ENCODE assay signal across 7 mouse cellular contexts in genomic region chr2:84716423-84717355, GRCm38 (mm10). TPM values are rescaled to one million over a fixed set of nuclear protein-coding genes. Genes with fewer than 3 reads are reported as not detected.
DNase-seq lines count a peak whose midpoint lies in the region; ATAC-seq and TF ChIP-seq lines count a peak whose summit lies in the region.

No protein-coding gene starts in this region.

- no peak for TF ChIP-seq POLR2A in thymus, adult 2 months (IDR thresholded peaks at IDR 0.05; ENCODE audit: control insufficient read depth, extremely low read depth, insufficient read depth, low read length, poor library complexity)

- no peak overlapping the region; the same call in 1 of the 2 replicates for H3K27ac ChIP-seq in thymus, adult 2 months (ENCODE audit: control insufficient read depth, insufficient read depth, low read length)
- peak overlapping the region; percentile 94; the same call in 1 of the 2 replicates for H3K27ac ChIP-seq in limb, embryonic 13.5 days
- peak overlapping the region; percentile 98 for H3K27ac ChIP-seq in stomach, embryonic 15.5 days

- ATAC-seq in erythroid progenitor cell, adult 5-6 weeks (replicated peaks; ENCODE audit: low FRiP score, poor library complexity, severe bottlenecking): peak; percentile 48
- ATAC-seq in limb, embryonic 13.5 days (ENCODE audit: low FRiP score, low read depth): no peak
- no peak for ATAC-seq in stomach, embryonic 15.5 days (ENCODE audit: insufficient read depth, low FRiP score, low read depth)

- H3K36me3 ChIP-seq in thymus, adult 2 months (ENCODE audit: control insufficient read depth, insufficient read depth, low read length): no peaks in the 10 kb centered on the region
- peaks cover 6% of the 10 kb centered on the region for H3K36me3 ChIP-seq in limb, embryonic 13.5 days
- H3K36me3 ChIP-seq in stomach, embryonic 15.5 days: 0 out of 2 replicates have a peak, but pooled peaks cover 1% of the 10 kb centered on the region

- H3K4me3 ChIP-seq in thymus, adult 2 months (ENCODE audit: control insufficient read depth, insufficient read depth, low read length): peak overlapping the region; percentile 75; the same call in 1 of the 2 replicates
- peak overlapping the region; percentile 77 for H3K4me3 ChIP-seq in limb, embryonic 13.5 days
- peak overlapping the region; percentile 96 for H3K4me3 ChIP-seq in stomach, embryonic 15.5 days (replicated peaks)

- no peaks in the 10 kb centered on the region for H3K9me3 ChIP-seq in limb, embryonic 13.5 days
- no peaks in the 10 kb centered on the region for H3K9me3 ChIP-seq in stomach, embryonic 15.5 days

- no peak for DNase-seq in thymus, adult 2 months
- DNase-seq in thymus, postnatal 0 days (ENCODE audit: low spot score): no peak
- no peak for DNase-seq in layer of hippocampus, postnatal 36 days
- DNase-seq in ovary, postnatal 14 days (ENCODE audit: low spot score): no peak

- H3K9ac ChIP-seq in limb, embryonic 13.5 days: peak overlapping the region; percentile 78
- peak overlapping the region; percentile 32; the same call in 1 of the 2 replicates for H3K9ac ChIP-seq in stomach, embryonic 15.5 days

- TF ChIP-seq CTCF in thymus, adult 2 months (IDR thresholded peaks at IDR 0.05; ENCODE audit: borderline replicate concordance, control insufficient read depth, extremely low read depth, insufficient read depth, low read length, poor library complexity): no peak

- peak overlapping the region; percentile 74 for H3K4me2 ChIP-seq in limb, embryonic 13.5 days (replicated peaks)
- peak overlapping the region; percentile 64 for H3K4me2 ChIP-seq in stomach, embryonic 15.5 days

- peaks cover 3% of the 10 kb centered on the region for H3K4me1 ChIP-seq in thymus, adult 2 months (replicated peaks; ENCODE audit: control insufficient read depth, insufficient read depth, low read length)
- H3K4me1 ChIP-seq in limb, embryonic 13.5 days: peaks cover 13% of the 10 kb centered on the region
- peaks cover 6% of the 10 kb centered on the region; the same call in 1 of the 2 replicates for H3K4me1 ChIP-seq in stomach, embryonic 15.5 days

- no peaks in the 10 kb centered on the region for H3K27me3 ChIP-seq in thymus, adult 2 months (ENCODE audit: control insufficient read depth, insufficient read depth, low read length)
- H3K27me3 ChIP-seq in limb, embryonic 13.5 days: no peaks in the 10 kb centered on the region
- no peaks in the 10 kb centered on the region for H3K27me3 ChIP-seq in stomach, embryonic 15.5 days (replicated peaks)

- WGBS in thymus, adult 2 months: 26% methylated on average over 9 of the region's 9 CpGs
- 29% methylated on average over 9 of the region's 9 CpGs for WGBS in limb, embryonic 13.5 days
- WGBS in stomach, embryonic 15.5 days: 31% methylated on average over 9 of the region's 9 CpGs

RNA-seq across cellular contexts. Expression of gene Zdhhc5, which starts 1.7 kb away (rescaled TPM):
- 53.6 and 57.1 TPM in 2 replicates for polyA plus RNA-seq in thymus, adult 2 months (2012; rRNA removed)
- 17.7 and 20.3 TPM in 2 replicates for polyA plus RNA-seq in thymus, postnatal 0 days (2015; fragmentation: Nextera tagmentation; extraction: Ambion mirVana)
- 67.0 and 77.5 TPM in 2 replicates for total RNA-seq in erythroid progenitor cell, adult 5-6 weeks (2015; ENCODE audit: low replicate concordance)
- 83.7 and 85.0 TPM in 2 replicates for total RNA-seq in erythroid progenitor cell, adult 5-6 weeks (2017; ENCODE audit: low replicate concordance)
- 25.6 and 27.8 TPM in 2 replicates for polyA plus RNA-seq in limb, embryonic 13.5 days (2015; fragmentation: Nextera tagmentation; extraction: Ambion mirVana)
- 27.8 and 28.5 TPM in 2 replicates for polyA plus RNA-seq in stomach, embryonic 15.5 days (2015; fragmentation: Nextera tagmentation; extraction: Ambion mirVana)
- 10 to 100 TPM; 37.1 to 38.9 TPM for total RNA-seq in layer of hippocampus, postnatal 36 days (2021)

RNA-seq across cellular contexts. Expression of gene Clp1, which starts 10.5 kb away (rescaled TPM):
- 25.0 and 29.3 TPM in 2 replicates for polyA plus RNA-seq in thymus, adult 2 months (2012; rRNA removed)
- polyA plus RNA-seq in thymus, postnatal 0 days (2015; fragmentation: Nextera tagmentation; extraction: Ambion mirVana): 55.3 and 62.1 TPM in 2 replicates
- total RNA-seq in erythroid progenitor cell, adult 5-6 weeks (2015; ENCODE audit: low replicate concordance): 67.4 and 70.0 TPM in 2 replicates
- total RNA-seq in erythroid progenitor cell, adult 5-6 weeks (2017; ENCODE audit: low replicate concordance): 26.2 and 54.4 TPM in 2 replicates
- polyA plus RNA-seq in limb, embryonic 13.5 days (2015; fragmentation: Nextera tagmentation; extraction: Ambion mirVana): 39.7 and 41.0 TPM in 2 replicates
- 23.7 and 26.9 TPM in 2 replicates for polyA plus RNA-seq in stomach, embryonic 15.5 days (2015; fragmentation: Nextera tagmentation; extraction: Ambion mirVana)
- total RNA-seq in layer of hippocampus, postnatal 36 days (2021): 1 to 10 TPM; 8.7 to 10.0 TPM

RNA-seq across cellular contexts. Expression of gene Ypel4, which starts 17.2 kb away (rescaled TPM):
- 1.2 and 2.0 TPM in 2 replicates for polyA plus RNA-seq in thymus, adult 2 months (2012; rRNA removed)
- 0.21 and 0.27 TPM in 2 replicates for polyA plus RNA-seq in thymus, postnatal 0 days (2015; fragmentation: Nextera tagmentation; extraction: Ambion mirVana)
- 377 and 399 TPM in 2 replicates for total RNA-seq in erythroid progenitor cell, adult 5-6 weeks (2015; ENCODE audit: low replicate concordance)
- 327 and 382 TPM in 2 replicates for total RNA-seq in erythroid progenitor cell, adult 5-6 weeks (2017; ENCODE audit: low replicate concordance)
- 10.2 and 11.2 TPM in 2 replicates for polyA plus RNA-seq in limb, embryonic 13.5 days (2015; fragmentation: Nextera tagmentation; extraction: Ambion mirVana)
- polyA plus RNA-seq in stomach, embryonic 15.5 days (2015; fragmentation: Nextera tagmentation; extraction: Ambion mirVana): 7.5 and 11.0 TPM in 2 replicates
- 10 to 100 TPM; 79.7 to 82.7 TPM for total RNA-seq in layer of hippocampus, postnatal 36 days (2021)

RNA-seq across cellular contexts. Expression of gene Gm19426, which starts 26.8 kb away (rescaled TPM):
- polyA plus RNA-seq in thymus, adult 2 months (2012; rRNA removed): 0.15 TPM in 1 of 2 replicates, not detected in the other
- 0.33 and 0.54 TPM in 2 replicates for polyA plus RNA-seq in thymus, postnatal 0 days (2015; fragmentation: Nextera tagmentation; extraction: Ambion mirVana)
- total RNA-seq in erythroid progenitor cell, adult 5-6 weeks (2015; ENCODE audit: low replicate concordance): not detected in 2 replicates
- total RNA-seq in erythroid progenitor cell, adult 5-6 weeks (2017; ENCODE audit: low replicate concordance): not detected in 2 replicates
- polyA plus RNA-seq in limb, embryonic 13.5 days (2015; fragmentation: Nextera tagmentation; extraction: Ambion mirVana): 11.4 and 12.9 TPM in 2 replicates
- 6.7 and 7.2 TPM in 2 replicates for polyA plus RNA-seq in stomach, embryonic 15.5 days (2015; fragmentation: Nextera tagmentation; extraction: Ambion mirVana)
- 1 to 10 TPM; 2.8 to 3.4 TPM for total RNA-seq in layer of hippocampus, postnatal 36 days (2021)

RNA-seq across cellular contexts. Expression of gene Tmx2, which starts 37.7 kb away (rescaled TPM):
- polyA plus RNA-seq in thymus, adult 2 months (2012; rRNA removed): 50.2 and 53.8 TPM in 2 replicates
- polyA plus RNA-seq in thymus, postnatal 0 days (2015; fragmentation: Nextera tagmentation; extraction: Ambion mirVana): 74.9 and 77.2 TPM in 2 replicates
- total RNA-seq in erythroid progenitor cell, adult 5-6 weeks (2015; ENCODE audit: low replicate concordance): 52.4 and 74.6 TPM in 2 replicates
- total RNA-seq in erythroid progenitor cell, adult 5-6 weeks (2017; ENCODE audit: low replicate concordance): 42.6 and 43.2 TPM in 2 replicates
- 111 and 113 TPM in 2 replicates for polyA plus RNA-seq in limb, embryonic 13.5 days (2015; fragmentation: Nextera tagmentation; extraction: Ambion mirVana)
- polyA plus RNA-seq in stomach, embryonic 15.5 days (2015; fragmentation: Nextera tagmentation; extraction: Ambion mirVana): 119 and 133 TPM in 2 replicates
- total RNA-seq in layer of hippocampus, postnatal 36 days (2021): 100 to 1,000 TPM; 225 to 252 TPM
